17 mouse cellular contexts compared by ENCODE assay signal in genomic region chr5:144803066-144803465, GRCm38 (mm10). TPM values are rescaled to one million over a fixed set of nuclear protein-coding genes. Genes with fewer than 3 reads are reported as not detected.
"Had no signal": no experiment of that assay in that cellular context is flagged by ENCODE, and none has a peak within 500 bp of the region (broad histone marks: within the 10 kb centered on the region; RNA-seq: fewer than 3 reads in every experiment).

No protein-coding gene starts in this region.

- DNase-seq: heart, postnatal 10 days; heart, postnatal 14 days; heart, postnatal 36 days; heart, postnatal 4 days; kidney, adult 11 months; kidney, adult 18-20 months; kidney, adult 2 months; kidney, adult 8-10 months; kidney, adult 9 months; kidney, postnatal 10 days; kidney, postnatal 14 days; kidney, postnatal 25 days; kidney, postnatal 36 days; kidney, postnatal 4 days; layer of hippocampus, adult 9-11 months; layer of hippocampus, postnatal 36 days had no signal

RNA-seq across cellular contexts. Expression of gene Tmem130, which starts 41.4 kb away (rescaled TPM):
- polyA plus RNA-seq: inflammation-experienced regulatory T-cells, adult 6 months had no signal
